Mouse (Mus musculus): ENCODE results near the gene Tek. TPM values are rescaled to one million over a fixed set of nuclear protein-coding genes. Genes with fewer than 3 reads are reported as not detected.

Tek gene
- polyA plus RNA-seq, 1 experiment from 2014 or later = 11.7 TPM

- Histone ChIP-seq H3K9me3 (ENCODE audit: control insufficient read depth, low read depth, low read length) (no peaks in the 10 kb centered on the region), H3K4me1 (ENCODE audit: control insufficient read depth, insufficient read depth, low read length) (no peaks in the 10 kb centered on the region), H3K4me2 (replicated peaks; ENCODE audit: low read depth, low read length) (no peak overlapping the region), H3K4me3 (ENCODE audit: low read depth, low read length) (no peak overlapping the region), H3K27ac (ENCODE audit: low read length) (no peak overlapping the region), H3K36me3 (ENCODE audit: control insufficient read depth, insufficient read depth, low read length) (no peaks in the 10 kb centered on the region), H3K9ac (replicated peaks; ENCODE audit: low read depth, low read length) (no peak overlapping the region), H3K27me3 (ENCODE audit: control insufficient read depth, insufficient read depth, low read length) (no peaks in the 10 kb centered on the region)
- no peak for ATAC-seq (ENCODE audit: insufficient number of reproducible peaks, insufficient read depth, low FRiP score, low read depth)
- WGBS = 34% methylated on average over 5 of the region's 5 CpGs
Measured at GRCm38 (mm10) chr4:94827429-94827828, 88.3 kb downstream of the Tek start.

DNA sequence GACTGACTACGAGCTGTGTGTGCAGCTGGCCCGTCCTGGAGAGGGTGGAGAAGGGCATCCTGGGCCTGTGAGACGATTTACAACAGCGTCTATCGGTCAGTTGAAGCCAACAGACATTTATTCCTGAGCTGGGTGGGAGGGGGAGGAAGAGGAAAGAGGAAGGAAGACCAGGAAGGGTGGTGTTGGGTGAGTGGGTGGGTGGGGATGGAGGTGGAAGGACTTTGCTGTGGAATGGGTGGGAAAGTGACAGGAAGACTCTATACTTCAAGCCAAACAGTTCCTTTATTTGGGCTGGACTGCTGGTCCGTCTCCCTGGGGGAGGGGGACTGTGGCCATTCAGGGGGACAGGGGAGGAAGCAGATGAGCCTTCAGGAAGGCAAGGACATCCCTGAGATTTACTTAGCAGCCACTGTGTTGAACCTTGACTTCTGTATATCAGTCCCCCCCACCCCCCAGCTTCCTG lies 90.9 kb downstream of the Tek start:
- peak; percentile 35; the same call in 1 of the 2 replicates for ATAC-seq (ENCODE audit: insufficient number of reproducible peaks, insufficient read depth, low FRiP score, low read depth)
- Histone ChIP-seq H3K36me3 (ENCODE audit: control insufficient read depth, insufficient read depth, low read length) (no peaks in the 10 kb centered on the region), H3K27me3 (ENCODE audit: control insufficient read depth, insufficient read depth, low read length) (no peaks in the 10 kb centered on the region), H3K9ac (replicated peaks; ENCODE audit: low read depth, low read length) (no peak overlapping the region), H3K9me3 (ENCODE audit: control insufficient read depth, low read depth, low read length) (no peaks in the 10 kb centered on the region), H3K4me3 (ENCODE audit: low read depth, low read length) (no peak overlapping the region), H3K27ac (ENCODE audit: low read length) (no peak overlapping the region), H3K4me2 (replicated peaks; ENCODE audit: low read depth, low read length) (no peak overlapping the region), H3K4me1 (ENCODE audit: control insufficient read depth, insufficient read depth, low read length) (no peaks in the 10 kb centered on the region)
- WGBS = 50% methylated on average over 6 of the region's 6 CpGs

- Histone ChIP-seq H3K4me2 (replicated peaks; ENCODE audit: low read depth, low read length) (no peak overlapping the region), H3K27me3 (ENCODE audit: control insufficient read depth, insufficient read depth, low read length) (no peaks in the 10 kb centered on the region), H3K4me3 (ENCODE audit: low read depth, low read length) (no peak overlapping the region), H3K36me3 (ENCODE audit: control insufficient read depth, insufficient read depth, low read length) (no peaks in the 10 kb centered on the region), H3K27ac (ENCODE audit: low read length) (no peak overlapping the region), H3K9me3 (ENCODE audit: control insufficient read depth, low read depth, low read length) (no peaks in the 10 kb centered on the region), H3K4me1 (ENCODE audit: control insufficient read depth, insufficient read depth, low read length) (no peaks in the 10 kb centered on the region), H3K9ac (replicated peaks; ENCODE audit: low read depth, low read length) (no peak overlapping the region)
- 67% methylated on average over 7 of the region's 7 CpGs for WGBS
- ATAC-seq (ENCODE audit: insufficient number of reproducible peaks, insufficient read depth, low FRiP score, low read depth) = no peak
Measured at GRCm38 (mm10) chr4:94837061-94837460, 98.0 kb downstream of the Tek start.

GRCm38 (mm10) chr4:94853301-94853700 lies 114.2 kb downstream of the Tek start:
- Histone ChIP-seq H3K36me3 (ENCODE audit: control insufficient read depth, insufficient read depth, low read length) (no peaks in the 10 kb centered on the region), H3K4me2 (replicated peaks; ENCODE audit: low read depth, low read length) (no peak overlapping the region), H3K9me3 (ENCODE audit: control insufficient read depth, low read depth, low read length) (no peaks in the 10 kb centered on the region), H3K4me3 (ENCODE audit: low read depth, low read length) (no peak overlapping the region), H3K9ac (replicated peaks; ENCODE audit: low read depth, low read length) (no peak overlapping the region), H3K27ac (ENCODE audit: low read length) (no peak overlapping the region), H3K4me1 (ENCODE audit: control insufficient read depth, insufficient read depth, low read length) (no peaks in the 10 kb centered on the region), H3K27me3 (ENCODE audit: control insufficient read depth, insufficient read depth, low read length) (no peaks in the 10 kb centered on the region)
- 74% methylated on average over 7 of the region's 7 CpGs for WGBS
- no peak for ATAC-seq (ENCODE audit: insufficient number of reproducible peaks, insufficient read depth, low FRiP score, low read depth)

- no peaks in the 10 kb centered on the region for H3K27me3 ChIP-seq (ENCODE audit: control insufficient read depth, insufficient read depth, low read length)
Measured at GRCm38 (mm10) chr4:94854270-94854669, 115.2 kb downstream of the Tek start.

GRCm38 (mm10) chr4:94855201-94855600 lies 116.1 kb downstream of the Tek start:
- H3K27me3 ChIP-seq (ENCODE audit: control insufficient read depth, insufficient read depth, low read length) = no peaks in the 10 kb centered on the region
- H3K4me3 ChIP-seq (ENCODE audit: low read depth, low read length) = no peak overlapping the region
- no peaks in the 10 kb centered on the region for H3K4me1 ChIP-seq (ENCODE audit: control insufficient read depth, insufficient read depth, low read length)
- H3K9ac ChIP-seq (replicated peaks; ENCODE audit: low read depth, low read length) = no peak overlapping the region
- H3K9me3 ChIP-seq (ENCODE audit: control insufficient read depth, low read depth, low read length) = no peaks in the 10 kb centered on the region
- no peak for ATAC-seq (ENCODE audit: insufficient number of reproducible peaks, insufficient read depth, low FRiP score, low read depth)
- H3K27ac ChIP-seq (ENCODE audit: low read length) = no peak overlapping the region
- 44% methylated on average over 3 of the region's 3 CpGs for WGBS
- no peak overlapping the region for H3K4me2 ChIP-seq (replicated peaks; ENCODE audit: low read depth, low read length)
- no peaks in the 10 kb centered on the region for H3K36me3 ChIP-seq (ENCODE audit: control insufficient read depth, insufficient read depth, low read length)

More at GRCm38 (mm10) chr4:94854270-94854669, 115.2 kb downstream of the Tek start:
- Histone ChIP-seq H3K36me3 (ENCODE audit: control insufficient read depth, insufficient read depth, low read length) (no peaks in the 10 kb centered on the region), H3K4me2 (replicated peaks; ENCODE audit: low read depth, low read length) (no peak overlapping the region), H3K4me1 (ENCODE audit: control insufficient read depth, insufficient read depth, low read length) (no peaks in the 10 kb centered on the region), H3K4me3 (ENCODE audit: low read depth, low read length) (no peak overlapping the region), H3K9ac (replicated peaks; ENCODE audit: low read depth, low read length) (no peak overlapping the region), H3K9me3 (ENCODE audit: control insufficient read depth, low read depth, low read length) (no peaks in the 10 kb centered on the region), H3K27ac (ENCODE audit: low read length) (no peak overlapping the region)
- no peak for ATAC-seq (ENCODE audit: insufficient number of reproducible peaks, insufficient read depth, low FRiP score, low read depth)
- 58% methylated on average over 3 of the region's 3 CpGs for WGBS

DNA sequence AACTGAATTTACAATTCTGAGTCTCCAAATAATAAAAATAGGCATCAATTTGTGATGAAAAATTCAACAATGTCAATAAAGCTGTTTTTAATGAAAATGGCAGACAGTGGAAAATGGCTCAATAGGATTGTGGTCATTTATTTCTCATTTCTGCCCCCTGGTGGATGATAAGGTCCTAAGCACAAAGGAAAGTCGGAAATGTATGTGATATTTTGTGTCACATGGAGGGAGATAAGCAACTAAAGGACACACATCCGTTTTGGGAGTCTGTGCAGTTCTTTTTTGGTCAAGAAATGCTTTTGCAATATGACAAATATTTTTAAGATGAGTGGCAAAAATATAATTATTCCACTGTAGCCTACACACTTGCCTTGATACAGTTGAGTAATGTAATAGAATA lies 161.7 kb downstream of the Tek start:
- no peaks in the 10 kb centered on the region for H3K4me1 ChIP-seq (ENCODE audit: control insufficient read depth, insufficient read depth, low read length)
- no peak overlapping the region for H3K9ac ChIP-seq (replicated peaks; ENCODE audit: low read depth, low read length)
- no peak overlapping the region for H3K4me2 ChIP-seq (replicated peaks; ENCODE audit: low read depth, low read length)
- 16% methylated on average over 2 of the region's 2 CpGs for WGBS
- H3K27me3 ChIP-seq (ENCODE audit: control insufficient read depth, insufficient read depth, low read length) = no peaks in the 10 kb centered on the region
- H3K36me3 ChIP-seq (ENCODE audit: control insufficient read depth, insufficient read depth, low read length) = no peaks in the 10 kb centered on the region
- no peak for ATAC-seq (ENCODE audit: insufficient number of reproducible peaks, insufficient read depth, low FRiP score, low read depth)
- H3K4me3 ChIP-seq (ENCODE audit: low read depth, low read length) = no peak overlapping the region
- H3K9me3 ChIP-seq (ENCODE audit: control insufficient read depth, low read depth, low read length) = no peaks in the 10 kb centered on the region
- no peak overlapping the region for H3K27ac ChIP-seq (ENCODE audit: low read length)

GRCm38 (mm10) chr4:94901780-94902179 lies 162.7 kb downstream of the Tek start:
- Histone ChIP-seq H3K9me3 (ENCODE audit: control insufficient read depth, low read depth, low read length) (no peaks in the 10 kb centered on the region), H3K4me3 (ENCODE audit: low read depth, low read length) (no peak overlapping the region), H3K27me3 (ENCODE audit: control insufficient read depth, insufficient read depth, low read length) (no peaks in the 10 kb centered on the region), H3K4me2 (replicated peaks; ENCODE audit: low read depth, low read length) (no peak overlapping the region), H3K4me1 (ENCODE audit: control insufficient read depth, insufficient read depth, low read length) (no peaks in the 10 kb centered on the region), H3K27ac (ENCODE audit: low read length) (no peak overlapping the region), H3K9ac (replicated peaks; ENCODE audit: low read depth, low read length) (no peak overlapping the region), H3K36me3 (ENCODE audit: control insufficient read depth, insufficient read depth, low read length) (no peaks in the 10 kb centered on the region)
- ATAC-seq (ENCODE audit: insufficient number of reproducible peaks, insufficient read depth, low FRiP score, low read depth) = no peak
- WGBS = 46% methylated on average over 3 of the region's 3 CpGs

All from stomach, embryonic 14.5 days (tissue).